Mouse (Mus musculus) embryonic facial prominence, embryonic 11.5 days (tissue): Measurements from ENCODE around the gene Gab3. TPM values are rescaled to one million over a fixed set of nuclear protein-coding genes. Genes with fewer than 3 reads are reported as not detected.

Source experiments
- ATAC-seq: fragments of 200-750 bp; cut with Nextera tagmentation; replicated peaks from 2 replicates; pipeline ENCODE4 v1.8.0; 2017; ENCODE audit warnings: low read depth; ENCODE audit not compliant: insufficient number of reproducible peaks, low FRiP score, low TSS enrichment
- DNase-seq: peaks from one replicate; pipeline ENCODE4 v3.0.0-alpha.2; 2015; ENCODE audit warnings: low spot score
- H3K27ac ChIP-seq: fragments of 300-500 bp; sonication (generic); replicated peaks from 2 replicates; pipeline ENCODE4 v1.5.1; 2014; ENCODE audit warnings: mild to moderate bottlenecking, low read depth, low read length, control low read depth
- H3K27me3 ChIP-seq: fragments of 300-500 bp; sonication (generic); 2 replicates; pipeline ENCODE4 v1.6.1; 2014; ENCODE audit warnings: mild to moderate bottlenecking, low read length, moderate library complexity, mixed read lengths; ENCODE audit not compliant: control insufficient read depth, insufficient read depth
- H3K36me3 ChIP-seq: fragments of 300-500 bp; sonication (generic); replicated peaks from 2 replicates; pipeline ENCODE4 v1.6.1; 2014; ENCODE audit warnings: low read depth, mild to moderate bottlenecking, low read length, moderate library complexity, mixed read lengths; ENCODE audit not compliant: control insufficient read depth, insufficient read depth
- H3K4me1 ChIP-seq: fragments of 300-500 bp; sonication (generic); 2 replicates; pipeline ENCODE4 v1.6.1; 2014; ENCODE audit warnings: low read length, mixed read lengths; ENCODE audit not compliant: control insufficient read depth, insufficient read depth
- H3K4me2 ChIP-seq: fragments of 300-500 bp; sonication (generic); 2 replicates; pipeline ENCODE4 v1.6.1; 2014; ENCODE audit warnings: low read depth, mild to moderate bottlenecking, control low read depth, low read length, moderate library complexity
- H3K4me3 ChIP-seq: fragments of 300-500 bp; sonication (generic); 2 replicates; pipeline ENCODE4 v1.5.1; 2014; ENCODE audit warnings: low read depth, low read length, control low read depth
- H3K9ac ChIP-seq: fragments of 300-500 bp; sonication (generic); replicated peaks from 2 replicates; pipeline ENCODE4 v1.6.1; 2014; ENCODE audit warnings: mild to moderate bottlenecking, control low read depth, low read length
- H3K9me3 ChIP-seq: fragments of 300-500 bp; sonication (generic); replicated peaks from 2 replicates; pipeline ENCODE4 v1.6.1; 2016; ENCODE audit warnings: mild to moderate bottlenecking, low read length, inconsistent platforms, mixed read lengths; ENCODE audit not compliant: control insufficient read depth
- WGBS: fragments of 180-500 bp; shearing (Covaris S2); extraction: QIAGEN DNeasy Blood & Tissue Kit; methylation state at CpG from one replicate; pipeline ENCODE4 v1.1.7; 2014; 5-methylcytosine and 5-hydroxymethylcytosine counted together
- polyA plus RNA-seq: library from polyadenylated mRNA; unstranded; fragments of >200 nt; fragmentation: Nextera tagmentation; extraction: Ambion mirVana; gene quantifications from 2 replicates; pipeline ENCODE4 v1.2.1, GENCODE M21; 2014

Gene Gab3
- polyA plus RNA-seq, 1 experiment from 2014 or later: 1.1 TPM

- H3K4me3 ChIP-seq: no peak overlapping the region
- WGBS: 89% methylated on average over 8 of the region's 8 CpGs
- no peak for ATAC-seq
- no peak overlapping the region for H3K9ac ChIP-seq
- H3K4me1 ChIP-seq: no peaks in the 10 kb centered on the region
- H3K4me2 ChIP-seq: no peak overlapping the region
- no peak for DNase-seq
- H3K9me3 ChIP-seq: no peaks in the 10 kb centered on the region
- no peak overlapping the region for H3K27ac ChIP-seq
- H3K36me3 ChIP-seq: no peaks in the 10 kb centered on the region
- H3K27me3 ChIP-seq: no peaks in the 10 kb centered on the region
Observed at GRCm38 (mm10) chrX:75098799-75099198, 13.5 kb upstream of the Gab3 start.

DNA sequence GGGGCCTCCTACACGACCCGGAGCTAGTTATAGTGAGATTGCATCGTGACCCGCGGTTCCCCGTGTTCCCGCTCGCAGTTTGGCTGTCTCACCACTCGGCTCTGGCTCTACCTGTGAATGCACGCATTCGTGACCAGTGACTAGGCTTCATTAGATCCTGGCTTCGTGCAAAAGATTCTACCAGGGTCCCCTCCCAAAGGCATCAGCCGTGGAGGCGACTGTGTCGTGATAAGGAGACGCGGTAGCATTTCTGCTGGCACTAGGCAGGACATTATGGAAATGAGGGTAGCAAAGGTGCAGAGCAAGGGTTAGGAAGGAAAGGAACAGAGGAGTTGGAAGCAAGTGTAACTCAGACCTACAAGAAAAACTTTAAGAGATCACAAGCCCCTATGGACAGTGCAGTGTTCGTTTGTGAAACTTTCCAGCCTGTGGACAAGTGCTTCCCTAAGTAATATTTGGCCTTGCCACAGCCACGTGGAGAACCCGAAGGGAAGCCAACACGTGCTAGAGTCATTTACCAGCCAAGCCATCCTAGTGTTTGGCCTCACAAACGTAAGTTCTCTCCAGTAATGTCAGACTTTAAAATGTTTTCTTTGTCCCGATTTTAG, 11.0 kb upstream of the Gab3 start:
- peak; percentile 11 for DNase-seq
- no peak overlapping the region for H3K27ac ChIP-seq
- peak overlapping the region; percentile 51 for H3K4me3 ChIP-seq
- no peaks in the 10 kb centered on the region for H3K4me1 ChIP-seq
- WGBS: 16% methylated on average over 23 of the region's 23 CpGs
- H3K4me2 ChIP-seq: peak overlapping the region; percentile 36
- no peaks in the 10 kb centered on the region for H3K9me3 ChIP-seq
- H3K36me3 ChIP-seq: no peaks in the 10 kb centered on the region
- peak; percentile 12 for ATAC-seq
- H3K27me3 ChIP-seq: no peaks in the 10 kb centered on the region
- peak overlapping the region; percentile 71 for H3K9ac ChIP-seq

- no peaks in the 10 kb centered on the region for H3K36me3 ChIP-seq
Observed at GRCm38 (mm10) chrX:75095369-75096162, 10.3 kb upstream of the Gab3 start, which contains the start of gene Dkc1. Gene Dkc1, plus strand, starts transcription at chrX:75095854.

DNA sequence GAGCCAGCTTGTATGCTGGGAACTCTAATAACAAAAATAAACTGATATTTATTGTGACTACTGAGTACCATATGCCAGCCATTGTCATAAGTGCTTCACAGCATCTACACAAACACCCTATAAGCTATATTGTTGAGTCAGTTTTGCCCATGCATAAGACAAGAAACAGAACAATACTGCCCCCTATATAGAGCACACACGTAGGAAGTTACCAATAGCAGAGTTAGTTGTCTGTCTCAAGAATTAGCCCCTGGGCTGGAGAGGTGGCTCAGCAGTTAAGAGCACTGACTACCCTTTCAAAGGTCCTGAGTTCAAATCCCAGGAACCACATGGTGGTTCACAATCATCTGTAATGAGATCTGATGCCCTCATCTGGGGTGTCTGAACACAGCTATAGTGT, 396 bp upstream of the Gab3 start:
- Histone ChIP-seq H3K9me3 (no peaks in the 10 kb centered on the region), H3K27ac (no peak overlapping the region), H3K27me3 (no peaks in the 10 kb centered on the region), H3K4me2 (no peak overlapping the region), H3K36me3 (no peaks in the 10 kb centered on the region), H3K9ac (no peak overlapping the region), H3K4me3 (no peak overlapping the region), H3K4me1 (no peaks in the 10 kb centered on the region)
- 27% methylated on average over 1 of the region's 1 CpGs for WGBS
- DNase-seq (no peak), ATAC-seq (no peak)

More at GRCm38 (mm10) chrX:75095369-75096162, 10.3 kb upstream of the Gab3 start, which contains the start of gene Dkc1:
- no peaks in the 10 kb centered on the region for H3K9me3 ChIP-seq
- DNase-seq (peak; percentile 87), ATAC-seq (peak; percentile 99)
- H3K4me3 ChIP-seq: peak within 1 kb of the TSS; percentile 51
- no peak within 1 kb of the TSS for H3K27ac ChIP-seq
- WGBS: 17% methylated on average over 29 of the region's 29 CpGs
- no peaks in the 10 kb centered on the region for H3K4me1 ChIP-seq
- H3K4me2 ChIP-seq: peak within 1 kb of the TSS; percentile 36
- H3K27me3 ChIP-seq: no peaks in the 10 kb centered on the region
- H3K9ac ChIP-seq: peak within 1 kb of the TSS; percentile 71

DNA sequence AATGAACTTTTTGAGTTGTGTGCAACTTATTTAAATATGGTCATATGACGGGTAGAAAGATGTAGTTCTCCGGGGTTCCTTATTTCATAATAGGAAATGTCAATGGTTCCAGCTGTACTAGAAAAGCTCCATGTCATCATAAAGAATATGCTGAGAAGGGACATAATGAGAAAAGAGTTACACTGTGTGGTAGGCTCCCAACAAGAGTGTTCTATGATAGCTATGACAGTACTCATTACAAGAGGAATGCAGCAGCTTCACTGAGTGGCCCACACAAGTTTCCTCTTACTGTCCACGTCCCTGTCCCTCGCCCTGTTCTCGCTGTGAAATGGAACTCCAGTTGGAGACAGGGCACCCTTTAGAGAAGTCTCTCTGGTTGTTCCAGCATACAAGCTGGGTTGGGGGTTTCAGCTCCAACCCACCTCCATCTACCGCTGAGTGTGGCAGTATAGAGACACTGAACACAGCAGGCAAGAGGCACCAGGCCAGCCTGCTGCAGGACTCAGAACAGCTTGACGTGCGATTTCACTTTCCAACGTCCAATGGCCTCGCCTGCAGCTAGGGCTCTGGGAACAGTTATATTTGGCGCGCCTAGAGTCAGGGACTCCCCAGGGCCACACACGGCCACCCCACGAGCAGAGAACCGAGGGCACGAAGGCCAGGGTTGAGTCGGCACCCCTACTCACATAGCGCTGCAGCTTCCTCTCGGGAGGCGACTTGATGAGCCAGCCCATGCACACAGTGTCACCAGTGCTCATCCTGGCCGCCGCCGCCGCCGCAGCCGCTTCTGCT, 1.1 kb downstream of the Gab3 start:
- peak overlapping the region; percentile 43 for H3K9ac ChIP-seq
- no peaks in the 10 kb centered on the region for H3K36me3 ChIP-seq
- 27% methylated on average over 24 of the region's 26 CpGs for WGBS
- no peak for DNase-seq
- no peaks in the 10 kb centered on the region for H3K4me1 ChIP-seq
- no peaks in the 10 kb centered on the region for H3K9me3 ChIP-seq
- H3K27me3 ChIP-seq: no peaks in the 10 kb centered on the region
- H3K4me3 ChIP-seq: peak overlapping the region; percentile 46
- H3K27ac ChIP-seq: no peak overlapping the region
- peak overlapping the region; percentile 51 for H3K4me2 ChIP-seq
- peak; percentile 59; the same call in 1 of the 2 replicates for ATAC-seq

GRCm38 (mm10) chrX:75082351-75082750, 2.9 kb downstream of the Gab3 start:
- ATAC-seq (no peak), DNase-seq (no peak)
- Histone ChIP-seq H3K27ac (no peak overlapping the region), H3K4me2 (no peak overlapping the region), H3K9me3 (no peaks in the 10 kb centered on the region), H3K4me1 (no peaks in the 10 kb centered on the region), H3K36me3 (no peaks in the 10 kb centered on the region), H3K4me3 (no peak overlapping the region), H3K27me3 (no peaks in the 10 kb centered on the region), H3K9ac (no peak overlapping the region)
- WGBS: 59% methylated on average over 2 of the region's 2 CpGs

GRCm38 (mm10) chrX:75056120-75056775, 29.0 kb downstream of the Gab3 start:
- H3K27ac ChIP-seq: no peak overlapping the region
- WGBS: 92% methylated on average over 2 of the region's 2 CpGs
- no peak overlapping the region for H3K4me2 ChIP-seq
- DNase-seq (no peak), ATAC-seq (no peak)
- no peaks in the 10 kb centered on the region for H3K36me3 ChIP-seq
- no peak overlapping the region for H3K9ac ChIP-seq
- no peaks in the 10 kb centered on the region for H3K4me1 ChIP-seq
- no peaks in the 10 kb centered on the region for H3K27me3 ChIP-seq
- H3K9me3 ChIP-seq: no peaks in the 10 kb centered on the region
- H3K4me3 ChIP-seq: no peak overlapping the region
